Mouse (Mus musculus) heart, embryonic 12.5 days (tissue): ENCODE data around the gene Dld. TPM values are rescaled to one million over a fixed set of nuclear protein-coding genes. Genes with fewer than 3 reads are reported as not detected.
A peak's percentile ranks its signal among the peaks of the same experiment; 100 is the strongest.

Source experiments
- ATAC-seq: fragments of 200-750 bp; cut with Nextera tagmentation; 2 replicates; pipeline ENCODE4 v1.8.0; 2017; ENCODE audit warnings: moderate TSS enrichment, moderate library complexity; ENCODE audit not compliant: insufficient number of reproducible peaks, low FRiP score
- H3K27ac ChIP-seq: fragments of 300-500 bp; sonication (generic); 2 replicates; pipeline ENCODE4 v1.5.1; 2016; ENCODE audit warnings: mild to moderate bottlenecking, moderate library complexity; ENCODE audit not compliant: poor library complexity, severe bottlenecking
- H3K27me3 ChIP-seq: fragments of 300-500 bp; sonication (generic); replicated peaks from 2 replicates; pipeline ENCODE4 v1.6.1; 2016; ENCODE audit warnings: mild to moderate bottlenecking, moderate library complexity
- H3K36me3 ChIP-seq: fragments of 300-500 bp; sonication (generic); 2 replicates; pipeline ENCODE4 v1.6.1; 2016; ENCODE audit warnings: mild to moderate bottlenecking, moderate library complexity
- H3K4me1 ChIP-seq: fragments of 300-500 bp; sonication (generic); replicated peaks from 2 replicates; pipeline ENCODE4 v1.6.1; 2016; ENCODE audit warnings: mild to moderate bottlenecking
- H3K4me2 ChIP-seq: fragments of 300-500 bp; sonication (generic); 2 replicates; pipeline ENCODE4 v1.6.1; 2016; ENCODE audit warnings: mild to moderate bottlenecking, moderate library complexity
- H3K4me3 ChIP-seq: fragments of 300-500 bp; sonication (generic); 2 replicates; pipeline ENCODE4 v1.5.1; 2016; ENCODE audit warnings: mild to moderate bottlenecking
- H3K9ac ChIP-seq: fragments of 300-500 bp; sonication (generic); 2 replicates; pipeline ENCODE4 v1.6.1; 2016; ENCODE audit warnings: mild to moderate bottlenecking, moderate library complexity
- H3K9me3 ChIP-seq: fragments of 300-500 bp; sonication (generic); replicated peaks from 2 replicates; pipeline ENCODE4 v1.6.1; 2016; ENCODE audit warnings: mild to moderate bottlenecking, moderate library complexity
- whole genome bisulfite sequencing: fragments of 180-500 bp; shearing (Covaris S2); methylation state at CpG from one replicate; pipeline ENCODE4 v1.1.7; 2016; 5-methylcytosine and 5-hydroxymethylcytosine counted together
- polyA plus RNA-seq: library from polyadenylated mRNA; unstranded; fragments of >200 nt; fragmentation: Nextera tagmentation; extraction: Ambion mirVana; gene quantifications from 2 replicates; pipeline ENCODE4 v1.2.1, GENCODE M21; 2016

Gene Dld
- polyA plus RNA-seq, 1 experiment from 2014 or later, result 235 TPM

- no peak for ATAC-seq
- Histone ChIP-seq H3K4me3 (no peak overlapping the region), H3K4me1 (peaks cover 19% of the 10 kb centered on the region), H3K9me3 (no peaks in the 10 kb centered on the region), H3K9ac (no peak overlapping the region), H3K4me2 (no peak overlapping the region), H3K27ac (0 out of 2 replicates have a peak overlapping the region, but pooled peaks have one; percentile 6), H3K36me3 (no peaks in the 10 kb centered on the region), H3K27me3 (no peaks in the 10 kb centered on the region)
- 52% methylated on average over 4 of the region's 4 CpGs for WGBS
Observed at GRCm38 (mm10) chr12:31375283-31375615, 24.0 kb upstream of the Dld start.

- Histone ChIP-seq H3K9ac (no peak overlapping the region), H3K4me3 (no peak overlapping the region), H3K27me3 (no peaks in the 10 kb centered on the region), H3K36me3 (no peaks in the 10 kb centered on the region), H3K9me3 (no peaks in the 10 kb centered on the region), H3K4me2 (no peak overlapping the region), H3K4me1 (peaks cover 16% of the 10 kb centered on the region), H3K27ac (no peak overlapping the region)
- ATAC-seq, result peak; percentile 58; the same call in 1 of the 2 replicates
- 42% methylated on average over 9 of the region's 9 CpGs for WGBS
Observed at GRCm38 (mm10) chr12:31374603-31375282, 23.5 kb upstream of the Dld start.

GRCm38 (mm10) chr12:31369656-31370055 lies 18.4 kb upstream of the Dld start:
- peaks cover 30% of the 10 kb centered on the region for H3K4me1 ChIP-seq

DNA sequence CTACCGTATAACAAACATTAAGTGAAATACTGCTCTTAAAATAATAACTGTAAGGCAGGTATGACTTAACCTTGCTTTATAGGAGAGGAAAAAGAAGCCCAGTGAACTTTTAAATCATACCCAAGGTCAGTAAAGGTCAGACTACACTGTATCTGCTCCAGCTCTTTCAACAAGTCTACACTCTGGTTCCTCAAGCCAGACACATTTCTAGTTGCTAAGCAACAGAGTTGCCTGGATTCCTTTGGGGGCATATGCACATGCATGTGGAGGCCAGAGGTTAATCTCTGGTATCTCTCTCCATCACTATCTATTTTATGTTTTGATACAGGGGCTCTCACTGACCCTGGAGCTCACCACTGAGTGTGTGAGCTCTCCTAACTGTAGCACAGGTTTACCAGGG lies 17.9 kb upstream of the Dld start:
- H3K9me3 ChIP-seq, result no peaks in the 10 kb centered on the region
- peaks cover 30% of the 10 kb centered on the region for H3K4me1 ChIP-seq
- no peak overlapping the region for H3K9ac ChIP-seq
- peak overlapping the region; percentile 38; the same call in 1 of the 2 replicates for H3K27ac ChIP-seq
- 67% methylated on average over 1 of the region's 1 CpGs for WGBS
- H3K27me3 ChIP-seq, result no peaks in the 10 kb centered on the region
- no peak overlapping the region for H3K4me2 ChIP-seq
- ATAC-seq, result no peak
- no peak overlapping the region for H3K4me3 ChIP-seq
- no peaks in the 10 kb centered on the region for H3K36me3 ChIP-seq

More at GRCm38 (mm10) chr12:31369656-31370055, 18.4 kb upstream of the Dld start:
- 66% methylated on average over 7 of the region's 7 CpGs for WGBS
- H3K4me3 ChIP-seq, result no peak overlapping the region
- H3K27ac ChIP-seq, result peak overlapping the region; percentile 38; the same call in 1 of the 2 replicates
- no peaks in the 10 kb centered on the region for H3K27me3 ChIP-seq
- no peaks in the 10 kb centered on the region for H3K9me3 ChIP-seq
- H3K36me3 ChIP-seq, result no peaks in the 10 kb centered on the region
- no peak for ATAC-seq
- no peak overlapping the region for H3K4me2 ChIP-seq
- no peak overlapping the region for H3K9ac ChIP-seq

GRCm38 (mm10) chr12:31367721-31368120 lies 16.5 kb upstream of the Dld start:
- no peak overlapping the region for H3K27ac ChIP-seq
- H3K4me1 ChIP-seq, result peaks cover 30% of the 10 kb centered on the region
- no peaks in the 10 kb centered on the region for H3K9me3 ChIP-seq
- ATAC-seq, result no peak
- no peaks in the 10 kb centered on the region for H3K27me3 ChIP-seq
- H3K9ac ChIP-seq, result no peak overlapping the region
- H3K4me2 ChIP-seq, result no peak overlapping the region
- H3K4me3 ChIP-seq, result no peak overlapping the region
- WGBS, result 87% methylated on average over 5 of the region's 5 CpGs
- no peaks in the 10 kb centered on the region for H3K36me3 ChIP-seq

DNA sequence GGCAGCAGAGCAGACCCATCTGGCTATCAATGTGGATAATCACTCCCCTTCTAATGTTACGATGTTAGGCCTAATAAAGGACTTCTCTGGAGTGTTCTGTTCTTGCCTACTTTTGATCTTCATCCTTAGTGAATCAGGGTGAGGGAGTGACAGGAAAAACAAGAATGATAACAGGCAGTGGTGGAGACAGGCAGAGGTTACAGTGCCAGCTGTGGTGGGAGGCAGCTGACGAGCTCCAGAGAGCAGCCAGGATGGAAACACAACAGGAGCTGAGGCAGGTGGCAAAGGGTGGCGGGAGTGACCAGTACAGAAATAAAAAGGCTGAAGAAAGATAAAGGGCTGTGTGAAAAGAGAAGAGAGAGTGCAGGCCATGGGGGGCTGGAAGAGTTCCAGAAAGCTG lies 15.2 kb upstream of the Dld start:
- Histone ChIP-seq H3K4me2 (no peak overlapping the region), H3K27ac (peak overlapping the region; percentile 75), H3K4me1 (peaks cover 27% of the 10 kb centered on the region), H3K4me3 (no peak overlapping the region), H3K9ac (0 out of 2 replicates have a peak overlapping the region, but pooled peaks have one; percentile 10), H3K36me3 (no peaks in the 10 kb centered on the region), H3K27me3 (no peaks in the 10 kb centered on the region), H3K9me3 (no peaks in the 10 kb centered on the region)
- 14% methylated on average over 3 of the region's 3 CpGs for WGBS
- ATAC-seq, result peak; percentile 25; the same call in 1 of the 2 replicates

DNA sequence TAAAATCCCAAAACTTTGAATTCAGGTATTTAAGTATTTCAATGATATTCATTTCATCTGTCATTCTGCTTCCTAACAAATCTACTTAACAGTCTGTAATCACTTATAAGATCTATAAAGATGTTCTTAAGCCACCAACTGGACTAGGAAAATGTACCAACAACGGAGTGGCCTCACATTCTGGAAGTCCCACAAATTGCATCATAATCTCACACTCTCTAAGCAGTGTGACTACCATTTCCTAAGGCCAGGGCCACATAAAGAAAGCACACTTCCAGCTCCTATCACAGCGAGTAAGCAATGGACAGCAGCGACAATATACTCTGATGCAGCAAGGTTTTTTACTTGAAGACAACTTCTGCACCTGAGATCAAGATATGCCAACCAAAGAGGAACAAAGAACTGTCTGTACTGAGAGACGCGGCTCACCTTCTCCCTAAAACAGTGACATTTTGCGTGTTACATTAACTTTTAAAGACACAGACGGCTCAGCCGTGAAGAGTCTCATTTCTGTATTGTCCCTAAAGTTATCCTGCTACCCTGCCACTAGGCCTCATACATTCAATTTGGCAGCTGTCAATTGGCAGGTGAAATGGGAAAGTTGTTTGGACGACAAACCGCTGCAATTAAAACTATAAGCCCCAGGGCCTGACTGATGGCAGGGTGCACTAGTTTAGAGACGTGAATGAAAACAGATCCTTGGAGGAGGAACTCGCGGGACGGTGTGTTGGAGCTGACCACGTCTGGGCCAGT lies 886 bp downstream of the Dld start:
- Histone ChIP-seq H3K9me3 (no peaks in the 10 kb centered on the region), H3K9ac (peak overlapping the region; percentile 95), H3K27ac (no peak overlapping the region), H3K4me1 (peaks cover 12% of the 10 kb centered on the region), H3K4me3 (peak overlapping the region; percentile 97), H3K36me3 (peaks cover 20% of the 10 kb centered on the region), H3K4me2 (peak overlapping the region; percentile 88), H3K27me3 (no peaks in the 10 kb centered on the region)
- WGBS, result 23% methylated on average over 15 of the region's 15 CpGs
- ATAC-seq, result no peak

DNA sequence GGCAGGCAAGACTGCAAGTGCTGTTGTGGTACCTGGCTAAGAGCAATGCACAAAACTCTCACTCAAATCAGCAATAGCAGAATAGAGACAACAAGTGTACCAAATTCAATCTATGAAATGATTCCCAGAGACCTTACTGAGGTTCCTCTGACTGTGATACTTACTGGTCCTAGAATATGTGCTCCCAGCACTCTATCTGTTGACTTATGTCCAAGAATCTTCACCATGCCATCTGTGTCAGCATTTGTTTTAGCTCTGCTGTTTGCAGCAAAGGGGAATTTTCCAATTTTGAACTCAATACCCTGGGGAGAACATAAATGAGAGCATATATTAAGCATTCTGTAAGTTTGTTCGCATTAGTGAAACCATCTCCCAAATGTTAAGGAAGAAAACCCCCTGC lies 18.0 kb downstream of the Dld start:
- H3K27ac ChIP-seq, result no peak overlapping the region
- peaks cover 71% of the 10 kb centered on the region for H3K36me3 ChIP-seq
- H3K4me2 ChIP-seq, result no peak overlapping the region
- 94% methylated on average over 1 of the region's 1 CpGs for WGBS
- H3K9ac ChIP-seq, result no peak overlapping the region
- H3K27me3 ChIP-seq, result no peaks in the 10 kb centered on the region
- no peaks in the 10 kb centered on the region for H3K4me1 ChIP-seq
- H3K4me3 ChIP-seq, result no peak overlapping the region
- H3K9me3 ChIP-seq, result no peaks in the 10 kb centered on the region
- ATAC-seq, result no peak

DNA sequence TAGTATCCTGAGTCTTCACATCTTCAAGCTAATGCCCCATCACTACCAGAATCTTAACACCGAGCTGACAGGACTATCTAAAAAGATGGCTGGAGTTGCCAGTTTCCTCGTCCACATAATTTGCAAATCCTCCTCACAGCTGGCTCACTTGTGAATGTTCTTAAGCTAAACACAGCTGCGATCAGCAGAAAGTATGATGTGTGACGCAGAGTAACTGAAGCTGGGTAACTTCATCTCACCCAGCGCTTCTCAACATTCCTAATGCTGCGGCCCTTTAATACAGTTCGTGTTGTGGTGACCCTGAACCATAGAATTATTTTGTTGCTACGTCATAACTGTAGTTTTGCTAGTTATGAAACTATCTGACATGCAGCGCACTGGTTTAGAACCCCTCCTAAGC lies 24.1 kb downstream of the Dld start:
- H3K4me3 ChIP-seq, result no peak overlapping the region
- no peak overlapping the region for H3K9ac ChIP-seq
- no peaks in the 10 kb centered on the region for H3K4me1 ChIP-seq
- H3K4me2 ChIP-seq, result no peak overlapping the region
- no peak overlapping the region for H3K27ac ChIP-seq
- ATAC-seq, result no peak
- no peaks in the 10 kb centered on the region for H3K27me3 ChIP-seq
- no peaks in the 10 kb centered on the region for H3K9me3 ChIP-seq
- 92% methylated on average over 9 of the region's 9 CpGs for WGBS
- peaks cover 84% of the 10 kb centered on the region for H3K36me3 ChIP-seq

DNA sequence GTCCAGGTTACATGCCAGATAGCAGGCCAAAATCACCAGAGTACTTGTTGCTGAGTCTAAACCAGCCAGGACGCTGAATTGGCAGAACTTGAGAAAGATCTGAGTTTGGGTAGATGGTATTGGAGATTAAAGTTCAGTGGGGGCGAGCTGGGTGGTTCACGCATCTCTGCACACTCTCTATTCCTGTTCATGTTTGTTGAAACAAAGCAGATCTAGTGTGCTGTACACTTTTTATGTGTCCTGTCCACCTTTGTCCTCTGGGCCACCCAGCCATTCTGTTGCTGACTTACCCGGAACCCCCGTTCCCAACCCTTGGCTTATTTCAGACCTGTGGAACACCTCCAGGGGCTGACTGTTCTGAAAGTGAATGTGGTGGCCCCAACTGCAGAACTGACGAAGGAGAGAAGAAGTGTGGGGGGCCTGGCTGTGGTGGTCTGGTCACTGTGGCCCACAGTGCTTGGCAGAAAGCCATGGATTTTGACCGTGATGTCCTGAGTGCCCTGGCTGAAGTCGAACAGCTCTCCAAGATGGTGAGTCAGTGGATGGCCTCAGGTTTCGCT lies 28.0 kb downstream of the Dld start:
- H3K4me2 ChIP-seq, result no peak overlapping the region

DNA sequence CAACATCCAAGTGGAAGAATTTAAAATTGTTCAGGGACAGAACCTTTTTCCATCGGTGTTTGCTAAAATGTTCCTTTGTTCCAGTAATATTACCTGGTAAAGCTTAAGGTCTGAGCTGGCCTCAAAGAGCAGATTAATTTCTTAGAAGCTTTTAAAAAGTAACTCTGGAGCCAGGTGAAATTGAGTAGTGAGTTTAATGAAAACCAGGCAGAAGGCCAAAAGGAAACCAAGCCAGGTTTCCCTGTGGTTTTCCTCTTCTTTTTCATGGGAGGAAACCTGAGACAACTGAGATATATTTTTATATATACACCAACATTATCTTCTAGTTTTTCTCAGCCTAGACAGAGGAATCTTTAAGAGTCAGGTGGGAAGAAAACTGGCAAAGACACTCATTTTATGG lies 29.7 kb downstream of the Dld start:
- no peak for ATAC-seq
- 90% methylated on average over 1 of the region's 1 CpGs for WGBS
- Histone ChIP-seq H3K4me3 (no peak overlapping the region), H3K4me1 (peaks cover 7% of the 10 kb centered on the region; the same call in 1 of the 2 replicates), H3K4me2 (no peak overlapping the region), H3K27me3 (no peaks in the 10 kb centered on the region), H3K36me3 (peaks cover 97% of the 10 kb centered on the region), H3K27ac (no peak overlapping the region), H3K9me3 (no peaks in the 10 kb centered on the region), H3K9ac (no peak overlapping the region)

More for the DNA sequence above, 28.0 kb downstream of the Dld start:
- peaks cover 92% of the 10 kb centered on the region for H3K36me3 ChIP-seq
- no peak for ATAC-seq
- WGBS, result 78% methylated on average over 9 of the region's 9 CpGs
- H3K9ac ChIP-seq, result no peak overlapping the region
- H3K4me3 ChIP-seq, result no peak overlapping the region
- no peak overlapping the region for H3K27ac ChIP-seq
- H3K9me3 ChIP-seq, result no peaks in the 10 kb centered on the region
- peaks cover 2% of the 10 kb centered on the region; the same call in 1 of the 2 replicates for H3K4me1 ChIP-seq
- H3K27me3 ChIP-seq, result no peaks in the 10 kb centered on the region
